Mouse (Mus musculus) kidney, embryonic 14.5 days (tissue): ENCODE data around the gene Med12l. TPM values are rescaled to one million over a fixed set of nuclear protein-coding genes. Genes with fewer than 3 reads are reported as not detected.

Source experiments
- ATAC-seq: fragments of 200-750 bp; cut with Nextera tagmentation; 2 replicates; pipeline ENCODE4 v1.8.0; 2017; ENCODE audit warnings: moderate number of reproducible peaks, mild to moderate bottlenecking, moderate TSS enrichment, moderate library complexity; ENCODE audit not compliant: low FRiP score, low TSS enrichment
- H3K27ac ChIP-seq: fragments of 300-500 bp; sonication (generic); 2 replicates; pipeline ENCODE4 v1.5.1; 2014; ENCODE audit warnings: low read depth, mild to moderate bottlenecking, low read length, moderate library complexity, mixed read lengths
- H3K27me3 ChIP-seq: fragments of 300-500 bp; sonication (generic); 2 replicates; pipeline ENCODE4 v1.6.1; 2014; ENCODE audit warnings: mild to moderate bottlenecking, low read length; ENCODE audit not compliant: control insufficient read depth, insufficient read depth
- H3K36me3 ChIP-seq: fragments of 300-500 bp; sonication (generic); 2 replicates; pipeline ENCODE4 v1.6.1; 2014; ENCODE audit warnings: low read length, mixed read lengths; ENCODE audit not compliant: control insufficient read depth, insufficient read depth
- H3K4me1 ChIP-seq: fragments of 300-500 bp; sonication (generic); 2 replicates; pipeline ENCODE4 v1.6.1; 2014; ENCODE audit warnings: low read length, mixed read lengths; ENCODE audit not compliant: control insufficient read depth, insufficient read depth
- H3K4me2 ChIP-seq: fragments of 300-500 bp; sonication (generic); replicated peaks from 2 replicates; pipeline ENCODE4 v1.6.1; 2014; ENCODE audit warnings: low read depth, mild to moderate bottlenecking, low read length
- H3K4me3 ChIP-seq: fragments of 300-500 bp; sonication (generic); 2 replicates; pipeline ENCODE4 v1.5.1; 2014; ENCODE audit warnings: mild to moderate bottlenecking, low read length
- H3K9ac ChIP-seq: fragments of 300-500 bp; sonication (generic); 2 replicates; pipeline ENCODE4 v1.6.1; 2014; ENCODE audit warnings: low read depth, mild to moderate bottlenecking, low read length, moderate library complexity
- H3K9me3 ChIP-seq: fragments of 300-500 bp; sonication (generic); 2 replicates; pipeline ENCODE4 v1.6.1; 2016; ENCODE audit warnings: low read length; ENCODE audit not compliant: control insufficient read depth
- WGBS: fragments of 180-500 bp; shearing (Covaris S2); extraction: QIAGEN DNeasy Blood & Tissue Kit; methylation state at CpG from one replicate; pipeline ENCODE4 v1.1.7; 2014; 5-methylcytosine and 5-hydroxymethylcytosine counted together
- polyA plus RNA-seq: library from polyadenylated mRNA; unstranded; fragments of >200 nt; fragmentation: Nextera tagmentation; extraction: Ambion mirVana; gene quantifications from 2 replicates; pipeline ENCODE4 v1.2.1, GENCODE M21; 2014

The Med12l gene
- polyA plus RNA-seq, 1 experiment from 2014 or later, result 4.1 TPM

GRCm38 (mm10) chr3:59078585-59078984, 73.0 kb downstream of the Med12l start:
- Histone ChIP-seq H3K9ac (no peak overlapping the region), H3K36me3 (no peaks in the 10 kb centered on the region), H3K9me3 (no peaks in the 10 kb centered on the region), H3K4me2 (no peak overlapping the region), H3K4me1 (peaks cover 9% of the 10 kb centered on the region; the same call in 1 of the 2 replicates), H3K27me3 (no peaks in the 10 kb centered on the region), H3K27ac (no peak overlapping the region), H3K4me3 (no peak overlapping the region)
- ATAC-seq, result no peak
- 61% methylated on average over 11 of the region's 11 CpGs for WGBS

- H3K9me3 ChIP-seq, result no peaks in the 10 kb centered on the region
- peaks cover 9% of the 10 kb centered on the region; the same call in 1 of the 2 replicates for H3K4me1 ChIP-seq
- H3K9ac ChIP-seq, result no peak overlapping the region
- no peaks in the 10 kb centered on the region for H3K27me3 ChIP-seq
- H3K4me3 ChIP-seq, result no peak overlapping the region
- ATAC-seq, result peak; percentile 56; the same call in 1 of the 2 replicates
- 44% methylated on average over 4 of the region's 4 CpGs for WGBS
- no peak overlapping the region for H3K27ac ChIP-seq
- no peaks in the 10 kb centered on the region for H3K36me3 ChIP-seq
- H3K4me2 ChIP-seq, result no peak overlapping the region
Observed at GRCm38 (mm10) chr3:59079327-59079726, 73.7 kb downstream of the Med12l start.

GRCm38 (mm10) chr3:59080293-59080916, 74.8 kb downstream of the Med12l start:
- H3K9me3 ChIP-seq, result no peaks in the 10 kb centered on the region
- peak; percentile 58 for ATAC-seq
- no peak overlapping the region for H3K4me2 ChIP-seq
- H3K4me3 ChIP-seq, result no peak overlapping the region
- H3K9ac ChIP-seq, result no peak overlapping the region
- no peaks in the 10 kb centered on the region for H3K36me3 ChIP-seq
- H3K4me1 ChIP-seq, result peaks cover 9% of the 10 kb centered on the region; the same call in 1 of the 2 replicates
- H3K27me3 ChIP-seq, result no peaks in the 10 kb centered on the region
- 3% methylated on average over 6 of the region's 6 CpGs for WGBS
- no peak overlapping the region for H3K27ac ChIP-seq

GRCm38 (mm10) chr3:59080919-59081318, 75.3 kb downstream of the Med12l start:
- Histone ChIP-seq H3K9me3 (no peaks in the 10 kb centered on the region), H3K36me3 (no peaks in the 10 kb centered on the region), H3K27me3 (no peaks in the 10 kb centered on the region), H3K27ac (no peak overlapping the region), H3K4me1 (peaks cover 9% of the 10 kb centered on the region; the same call in 1 of the 2 replicates), H3K9ac (no peak overlapping the region), H3K4me3 (no peak overlapping the region), H3K4me2 (no peak overlapping the region)
- peak; percentile 69 for ATAC-seq
- WGBS, result 5% methylated on average over 7 of the region's 7 CpGs

GRCm38 (mm10) chr3:59092702-59093101, 87.1 kb downstream of the Med12l start:
- no peaks in the 10 kb centered on the region; the same call in 1 of the 2 replicates for H3K36me3 ChIP-seq
- no peaks in the 10 kb centered on the region for H3K27me3 ChIP-seq
- H3K4me1 ChIP-seq, result no peaks in the 10 kb centered on the region
- 58% methylated on average over 11 of the region's 11 CpGs for WGBS
- no peak overlapping the region for H3K4me2 ChIP-seq
- H3K4me3 ChIP-seq, result no peak overlapping the region
- ATAC-seq, result no peak
- H3K9ac ChIP-seq, result no peak overlapping the region
- H3K27ac ChIP-seq, result no peak overlapping the region
- no peaks in the 10 kb centered on the region for H3K9me3 ChIP-seq

GRCm38 (mm10) chr3:59097421-59097820, 91.8 kb downstream of the Med12l start:
- H3K27ac ChIP-seq, result no peak overlapping the region
- no peaks in the 10 kb centered on the region for H3K4me1 ChIP-seq
- no peaks in the 10 kb centered on the region for H3K27me3 ChIP-seq
- H3K9ac ChIP-seq, result no peak overlapping the region
- ATAC-seq, result no peak
- no peaks in the 10 kb centered on the region for H3K9me3 ChIP-seq
- H3K4me2 ChIP-seq, result no peak overlapping the region
- WGBS, result 86% methylated on average over 6 of the region's 6 CpGs
- H3K36me3 ChIP-seq, result no peaks in the 10 kb centered on the region; the same call in 1 of the 2 replicates
- no peak overlapping the region for H3K4me3 ChIP-seq

- Histone ChIP-seq H3K4me3 (no peak overlapping the region), H3K4me2 (no peak overlapping the region), H3K9me3 (no peaks in the 10 kb centered on the region), H3K27me3 (no peaks in the 10 kb centered on the region), H3K27ac (no peak overlapping the region), H3K9ac (no peak overlapping the region), H3K4me1 (no peaks in the 10 kb centered on the region), H3K36me3 (no peaks in the 10 kb centered on the region; the same call in 1 of the 2 replicates)
- ATAC-seq, result no peak
- 76% methylated on average over 10 of the region's 10 CpGs for WGBS
Observed at GRCm38 (mm10) chr3:59098540-59098939, 92.9 kb downstream of the Med12l start.

GRCm38 (mm10) chr3:59101218-59101986, 95.8 kb downstream of the Med12l start, which contains the start of gene Gpr171:
TSS of gene Gpr171 (minus strand) at chr3:59101821.
- Histone ChIP-seq H3K4me2 (no peak within 1 kb of the TSS), H3K9ac (no peak within 1 kb of the TSS), H3K27ac (no peak within 1 kb of the TSS), H3K9me3 (no peaks in the 10 kb centered on the region), H3K36me3 (no peaks in the 10 kb centered on the region), H3K4me1 (no peaks in the 10 kb centered on the region), H3K4me3 (no peak within 1 kb of the TSS), H3K27me3 (no peaks in the 10 kb centered on the region)
- no peak for ATAC-seq
- WGBS, result 64% methylated on average over 6 of the region's 6 CpGs

GRCm38 (mm10) chr3:59102146-59102545, 96.5 kb downstream of the Med12l start:
- Histone ChIP-seq H3K9ac (no peak overlapping the region), H3K36me3 (no peaks in the 10 kb centered on the region), H3K4me1 (no peaks in the 10 kb centered on the region), H3K4me3 (no peak overlapping the region), H3K27ac (no peak overlapping the region), H3K27me3 (no peaks in the 10 kb centered on the region), H3K4me2 (no peak overlapping the region), H3K9me3 (no peaks in the 10 kb centered on the region)
- 93% methylated on average over 2 of the region's 2 CpGs for WGBS
- ATAC-seq, result no peak
